Mouse (Mus musculus) intestine, embryonic 15.5 days (tissue): ENCODE results near the gene Vps4b. TPM values are rescaled to one million over a fixed set of nuclear protein-coding genes. Genes with fewer than 3 reads are reported as not detected.

Experiments used
- polyA plus RNA-seq: library from polyadenylated mRNA; unstranded; fragments of >200 nt; fragmentation: Nextera tagmentation; extraction: Ambion mirVana; gene quantifications from 2 replicates; pipeline ENCODE4 v1.2.1, GENCODE M21; 2015

The Vps4b gene
- polyA plus RNA-seq, 1 experiment from 2014 or later = 82.2 TPM

Other genes starting within 250 kb of the Vps4b start
- gene Bcl2, start 82.5 kb downstream of the Vps4b start, polyA plus RNA-seq = 13.2 and 13.9 TPM in 2 replicates
- 13.2 and 14.9 TPM in 2 replicates for gene Kdsr, start 37.0 kb downstream of the Vps4b start, polyA plus RNA-seq
- 0.09 and 0.14 TPM in 2 replicates for gene Serpinb5, start 64.4 kb upstream of the Vps4b start, polyA plus RNA-seq
- 0.08 TPM in 1 of 2 replicates, not detected in the other for gene Serpinb12, start 137.7 kb upstream of the Vps4b start, polyA plus RNA-seq
- not detected in 2 replicates for gene Serpinb13, start 184.3 kb upstream of the Vps4b start, polyA plus RNA-seq